In the genomic region with DNA sequence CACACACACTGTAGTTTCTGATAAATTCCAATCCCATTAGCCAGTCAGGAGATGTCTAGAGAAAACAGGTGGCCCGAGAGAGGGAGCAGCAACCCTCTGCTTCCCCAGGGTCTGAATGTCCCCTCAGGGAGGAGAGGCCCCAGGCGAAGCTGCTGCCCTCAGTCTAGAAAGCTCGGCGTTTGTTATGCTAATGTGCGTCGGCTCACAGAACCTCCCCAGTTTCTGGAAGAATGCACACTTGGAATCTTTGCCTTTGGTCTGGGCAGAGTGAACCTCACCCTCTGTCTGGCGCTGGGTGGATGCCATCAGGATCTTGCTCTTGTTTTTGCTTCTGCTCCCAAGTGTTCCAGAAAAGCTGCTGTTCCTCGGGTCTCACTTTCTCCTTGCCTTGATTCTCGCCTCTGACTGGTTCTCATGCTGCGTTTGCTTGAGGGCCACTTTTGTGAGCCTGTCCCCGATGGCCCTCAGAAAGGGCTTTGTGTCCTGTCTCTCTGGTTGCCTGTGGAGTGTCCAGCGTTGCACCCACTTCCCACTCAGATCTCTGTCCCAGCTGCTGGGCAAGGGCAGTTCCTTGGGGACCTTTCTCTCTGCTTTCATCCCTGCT, we compare ENCODE assay signal across 9 mouse cellular contexts. TPM values are rescaled to one million over a fixed set of nuclear protein-coding genes. Genes with fewer than 3 reads are reported as not detected.
DNase-seq lines count a peak whose midpoint lies in the region; ATAC-seq and TF ChIP-seq lines count a peak whose summit lies in the region.
"Had no signal": no experiment of that assay in that cellular context is flagged by ENCODE, and none has a peak within 500 bp of the region (broad histone marks: within the 10 kb centered on the region; RNA-seq: fewer than 3 reads in every experiment).

No protein-coding gene starts in this region.

- no peak for DNase-seq in limb, embryonic 14.5 days (ENCODE audit: low spot score)
- no peak for DNase-seq in ovary, postnatal 10 days (ENCODE audit: low spot score)
- no peak for DNase-seq in spleen, postnatal 14 days (ENCODE audit: low spot score in 2 of 2)
- DNase-seq in lung, adult 2 months, result no peak
- no peak for DNase-seq in right cerebral cortex, adult 18-20 months

- no peak overlapping the region for H3K4me2 ChIP-seq in hindbrain, embryonic 12.5 days (replicated peaks)
- no peak overlapping the region for H3K4me2 ChIP-seq in limb, embryonic 14.5 days (replicated peaks; ENCODE audit: low read depth, low read length, severe bottlenecking)
- H3K4me2 ChIP-seq: limb, embryonic 12.5 days had no signal

- peaks cover 99% of the 10 kb centered on the region for H3K4me1 ChIP-seq in E14TG2a.4 (replicated peaks; ENCODE audit: low read depth, low read length)
- H3K4me1 ChIP-seq in brown adipose tissue, adult 24 weeks (ENCODE audit: control insufficient read depth, insufficient read depth, insufficient read length, low read length), result 0 out of 2 replicates have a peak, but pooled peaks cover 3% of the 10 kb centered on the region
- peaks cover 73% of the 10 kb centered on the region for H3K4me1 ChIP-seq in hindbrain, embryonic 12.5 days
- peaks cover 69% of the 10 kb centered on the region for H3K4me1 ChIP-seq in limb, embryonic 14.5 days (ENCODE audit: control insufficient read depth, insufficient read depth, low read length)
- H3K4me1 ChIP-seq in lung, adult 2 months (ENCODE audit: control insufficient read depth, insufficient read depth, low read length), result no peaks in the 10 kb centered on the region

- WGBS in hindbrain, embryonic 12.5 days, result 6% methylated on average over 12 of the region's 12 CpGs
- 27% methylated on average over 12 of the region's 12 CpGs for WGBS in limb, embryonic 14.5 days
- 41% methylated on average over 12 of the region's 12 CpGs for WGBS in lung, adult 2 months

- no peaks in the 10 kb centered on the region for H3K36me3 ChIP-seq in E14TG2a.4 (ENCODE audit: insufficient read depth, low read length)
- no peaks in the 10 kb centered on the region for H3K36me3 ChIP-seq in hindbrain, embryonic 12.5 days
- no peaks in the 10 kb centered on the region for H3K36me3 ChIP-seq in limb, embryonic 14.5 days (ENCODE audit: control insufficient read depth, insufficient read depth, low read length)
- H3K36me3 ChIP-seq: limb, embryonic 12.5 days had no signal

- ATAC-seq in hindbrain, embryonic 12.5 days (ENCODE audit: low FRiP score), result peak; percentile 55
- no peak for ATAC-seq in limb, embryonic 14.5 days (ENCODE audit: low FRiP score, low read depth)

- H3K9me3 ChIP-seq in E14TG2a.4 (ENCODE audit: low read length), result no peaks in the 10 kb centered on the region
- no peaks in the 10 kb centered on the region for H3K9me3 ChIP-seq in hindbrain, embryonic 12.5 days (replicated peaks)
- no peaks in the 10 kb centered on the region for H3K9me3 ChIP-seq in limb, embryonic 14.5 days (ENCODE audit: control insufficient read depth, low read length)
- H3K9me3 ChIP-seq: limb, embryonic 12.5 days had no signal

- TF ChIP-seq CTCF in E14TG2a.4 (conservative IDR thresholded peaks at IDR 0.05; ENCODE audit: low read length), result no peak
- no peak for TF ChIP-seq CTCF in lung, adult 2 months (IDR thresholded peaks at IDR 0.05; ENCODE audit: insufficient read depth, low read length)

- H3K27ac ChIP-seq in brown adipose tissue, adult 24 weeks (replicated peaks; ENCODE audit: low read depth, low read length), result no peak overlapping the region
- peak overlapping the region; percentile 41 for H3K27ac ChIP-seq in hindbrain, embryonic 12.5 days
- H3K27ac ChIP-seq in limb, embryonic 14.5 days (replicated peaks; ENCODE audit: low read depth, low read length), result peak overlapping the region; percentile 33; the same call in 1 of the 2 replicates
- H3K27ac ChIP-seq: limb, embryonic 12.5 days had no signal

- peaks cover 11% of the 10 kb centered on the region for H3K27me3 ChIP-seq in E14TG2a.4 (ENCODE audit: insufficient read depth, low read length)
- H3K27me3 ChIP-seq in hindbrain, embryonic 12.5 days, result peaks cover 10% of the 10 kb centered on the region; the same call in 1 of the 2 replicates
- no peaks in the 10 kb centered on the region for H3K27me3 ChIP-seq in limb, embryonic 14.5 days (ENCODE audit: control insufficient read depth, insufficient read depth, low read length)
- H3K27me3 ChIP-seq: limb, embryonic 12.5 days had no signal

- H3K9ac ChIP-seq in hindbrain, embryonic 12.5 days, result no peak overlapping the region
- H3K9ac ChIP-seq in limb, embryonic 14.5 days (ENCODE audit: low read depth, low read length, severe bottlenecking), result no peak overlapping the region
- H3K9ac ChIP-seq: limb, embryonic 12.5 days had no signal

- no peak for TF ChIP-seq POLR2A in limb, embryonic 14.5 days (IDR thresholded peaks at IDR 0.05; ENCODE audit: borderline replicate concordance, extremely low read depth, insufficient read depth, insufficient read length)
- TF ChIP-seq POLR2A in lung, adult 2 months (IDR thresholded peaks at IDR 0.05; ENCODE audit: borderline replicate concordance, extremely low read depth, low read depth, low read length), result no peak

- peak overlapping the region; percentile 63 for H3K4me3 ChIP-seq in E14TG2a.4 (replicated peaks; ENCODE audit: low read length)
- H3K4me3 ChIP-seq in brown adipose tissue, adult 24 weeks (ENCODE audit: insufficient read depth, low read depth, low read length), result peak overlapping the region; percentile 30; the same call in 1 of the 2 replicates
- no peak overlapping the region for H3K4me3 ChIP-seq in hindbrain, embryonic 12.5 days
- H3K4me3 ChIP-seq in limb, embryonic 14.5 days (replicated peaks; ENCODE audit: low read length), result no peak overlapping the region
- no peak overlapping the region for H3K4me3 ChIP-seq in lung, adult 2 months (replicated peaks; ENCODE audit: extremely low read depth, low read depth, low read length)
- H3K4me3 ChIP-seq: limb, embryonic 12.5 days had no signal

RNA-seq across cellular contexts. Expression of a gene that starts 55.6 kb away (rescaled TPM):
- 2.0 and 3.1 TPM in 2 replicates for polyA plus RNA-seq in brown adipose tissue, adult 24 weeks (2012; ENCODE audit: insufficient read depth, insufficient read length, missing spikeins)
- 28.3 and 28.5 TPM in 2 replicates for polyA plus RNA-seq in hindbrain, embryonic 12.5 days (2016; fragmentation: Nextera tagmentation; extraction: Ambion mirVana)
- 16.4 and 23.3 TPM in 2 replicates for polyA plus RNA-seq in limb, embryonic 14.5 days (2012; rRNA removed)
- polyA plus RNA-seq in limb, embryonic 14.5 days (2014; fragmentation: Nextera tagmentation; extraction: Ambion mirVana), result 7.4 and 8.4 TPM in 2 replicates
- polyA plus RNA-seq in lung, adult 2 months (2012; rRNA removed), result 6.9 and 7.3 TPM in 2 replicates

Comparison
In these comparisons a context has a peak if more than half of its experiments do, and no peak if none do; other contexts are left out.
1. H3K4me3 ChIP-seq: peak in E14TG2a.4 (single experiment) and brown adipose tissue, adult 24 weeks (single experiment); none in hindbrain, embryonic 12.5 days (single experiment), limb, embryonic 14.5 days (single experiment) and lung, adult 2 months (single experiment).